Mouse (Mus musculus): ENCODE measurements around the gene Itgb1.

Gene Itgb1

DNA sequence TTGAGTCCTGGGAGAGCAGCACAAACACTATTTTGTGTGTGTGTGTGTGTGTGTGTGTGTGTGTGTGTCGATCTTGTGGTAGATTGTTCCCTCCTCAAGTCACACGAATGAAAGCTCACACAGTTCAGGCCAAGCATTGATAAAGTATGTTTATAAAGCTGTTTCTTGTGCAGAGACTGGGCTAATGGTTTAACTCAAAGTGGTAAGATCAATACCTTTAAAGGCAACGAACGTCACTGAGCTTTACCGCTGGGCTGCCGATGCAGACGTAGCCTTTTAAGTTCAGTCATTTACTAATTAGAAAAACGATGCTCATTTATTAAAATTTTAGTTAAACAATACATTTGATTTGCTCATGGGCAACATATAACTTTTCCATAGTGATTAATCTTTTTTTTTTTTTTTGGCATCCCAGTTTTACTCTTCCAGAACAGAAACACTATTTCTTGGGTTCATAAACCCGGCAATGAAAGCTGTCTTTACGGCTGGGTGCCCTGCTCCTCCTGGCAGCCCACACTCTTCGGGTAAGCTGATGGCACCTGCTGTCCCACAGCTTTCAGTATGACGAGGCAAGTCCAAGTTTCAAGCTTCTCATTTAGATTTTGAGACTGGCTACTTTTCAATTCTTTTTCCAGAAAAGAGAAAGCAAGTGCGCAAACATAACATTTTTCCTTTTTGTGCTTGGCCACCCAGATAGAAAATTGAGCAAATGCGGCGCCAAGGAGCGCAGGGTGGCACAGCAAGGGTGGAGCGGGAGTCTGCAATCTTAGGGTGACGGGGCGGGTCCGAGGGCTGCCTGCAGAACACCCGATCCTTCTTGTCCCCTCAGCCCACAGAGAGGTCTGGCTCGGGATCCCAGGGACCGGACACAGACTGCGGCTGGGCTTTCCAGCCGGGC is 596 bp upstream of the Itgb1 start:
- DNase-seq: peak; percentile 33

DNA sequence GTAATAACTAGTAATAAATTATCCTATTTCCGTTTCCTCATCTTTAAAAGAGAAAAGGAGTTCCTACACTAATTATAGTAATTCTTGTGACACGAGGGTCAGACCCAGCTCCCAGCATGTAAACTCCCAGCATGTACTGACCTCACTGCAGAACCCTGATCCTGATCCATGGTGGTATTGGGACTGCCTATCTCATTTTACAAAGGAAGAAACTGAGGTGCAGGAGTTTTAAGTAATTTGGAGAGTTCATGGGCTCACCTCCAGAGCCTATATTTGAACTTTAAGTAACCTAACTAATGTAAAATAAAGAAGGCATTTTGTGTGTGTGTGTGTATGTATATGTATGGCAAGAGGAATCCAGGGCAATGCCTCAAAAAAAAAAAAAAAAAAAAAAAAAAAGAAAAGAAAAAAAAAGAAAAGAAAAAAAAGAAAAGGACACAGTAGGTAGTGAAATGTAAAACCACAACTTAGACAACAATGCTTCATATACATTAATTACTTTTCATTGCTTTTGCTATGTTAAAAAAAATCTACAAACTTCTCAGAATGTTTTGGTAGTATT is 1.1 kb downstream of the Itgb1 start:
- no peak for DNase-seq

DNA sequence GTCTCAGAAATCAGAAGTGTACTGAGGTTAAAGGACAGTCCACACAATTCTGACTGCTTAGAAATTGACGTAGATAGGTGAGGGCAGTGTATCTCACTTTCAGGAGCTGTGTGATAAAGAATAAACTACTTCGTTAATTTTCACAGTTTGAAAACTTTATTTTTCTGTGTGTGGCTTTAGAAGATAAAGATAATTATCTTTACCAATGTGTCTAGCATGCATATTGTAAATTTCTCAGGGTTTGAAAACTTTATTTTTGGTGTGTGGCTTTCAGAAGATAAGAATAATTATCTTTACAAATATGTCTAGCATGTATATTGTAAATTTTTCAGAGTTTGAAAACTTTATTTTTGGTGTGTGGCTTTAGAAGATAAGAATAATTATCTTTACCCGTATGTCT is 3.2 kb downstream of the Itgb1 start:
- DNase-seq: no peak

- DNase-seq: no peak
Measured at GRCm38 (mm10) chr8:128690056-128690455, 4.6 kb downstream of the Itgb1 start.

DNA sequence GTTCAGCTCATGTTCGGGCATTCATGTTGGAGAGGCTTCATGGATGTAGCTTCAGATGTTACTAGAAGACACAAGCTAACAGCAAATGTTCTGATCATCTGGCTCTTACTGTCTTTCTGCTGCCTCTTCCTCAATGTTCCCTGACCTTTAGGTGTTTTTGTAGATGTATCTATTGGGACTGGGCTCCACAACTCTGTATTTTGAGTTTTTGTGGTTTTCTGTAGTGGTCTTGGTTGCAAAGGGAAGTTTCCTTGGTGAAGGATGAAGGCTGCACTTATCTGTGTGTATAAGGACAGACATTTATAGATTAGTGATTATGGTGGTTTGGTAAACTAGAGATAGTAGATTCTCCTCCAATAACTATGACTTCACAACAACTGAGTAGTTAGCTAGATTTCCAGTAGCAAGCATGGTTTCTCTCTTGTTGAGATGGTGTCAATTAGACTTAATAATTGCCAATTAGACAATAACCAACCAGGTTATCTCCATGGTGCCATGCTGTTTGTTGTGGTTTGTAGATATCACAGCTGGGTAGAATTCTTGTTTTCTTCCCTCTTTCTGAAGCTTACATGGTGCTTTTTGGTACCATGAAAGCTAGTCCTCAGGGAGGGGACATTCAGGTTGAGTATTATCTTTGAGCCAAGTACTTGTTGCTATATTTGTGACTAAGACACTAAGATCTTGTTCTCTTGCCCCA is 11.4 kb downstream of the Itgb1 start:
- no peak for DNase-seq

- DNase-seq: no peak
Measured at GRCm38 (mm10) chr8:128697945-128698344, 12.5 kb downstream of the Itgb1 start.

DNA sequence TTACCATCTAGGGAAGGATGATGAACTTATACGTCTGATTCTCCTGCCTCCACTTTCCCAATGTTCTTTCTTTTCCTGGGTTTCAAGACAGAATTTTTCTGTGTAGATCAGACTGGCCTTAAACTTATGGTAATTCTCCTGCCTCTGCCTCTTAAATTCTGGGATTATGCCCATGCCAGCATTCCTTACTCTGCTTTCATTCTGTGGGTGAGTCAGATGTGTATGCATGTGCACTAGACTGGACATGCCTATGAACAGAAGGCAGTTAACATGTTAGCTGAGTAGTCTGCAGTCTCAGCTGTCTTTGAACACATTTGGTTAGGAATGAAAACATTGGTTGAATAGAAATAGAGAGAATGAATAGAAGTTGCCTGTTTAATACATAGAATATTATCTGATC is 18.9 kb downstream of the Itgb1 start:
- no peak for DNase-seq

DNA sequence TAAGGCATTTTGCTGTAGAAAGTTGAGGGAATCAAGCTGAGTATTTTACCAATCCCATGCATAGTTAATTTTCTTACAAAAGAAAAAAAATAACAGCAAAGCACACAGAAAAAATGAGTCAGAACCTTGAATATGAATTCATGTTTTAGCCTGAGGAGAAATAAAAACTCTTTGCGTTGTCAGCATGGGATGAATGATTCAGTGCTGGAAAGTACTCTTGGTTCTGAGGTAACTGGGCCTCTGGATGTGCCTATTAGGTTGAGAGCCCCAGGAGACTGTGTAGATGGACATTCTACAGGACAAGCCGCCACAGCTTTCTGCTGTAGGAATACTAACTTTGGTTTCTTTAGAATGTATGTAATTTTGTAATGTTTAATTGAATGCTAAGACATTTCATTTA is 19.4 kb downstream of the Itgb1 start:
- DNase-seq: no peak

- DNase-seq: peak; percentile 74
Measured at GRCm38 (mm10) chr8:128709261-128709660, 23.8 kb downstream of the Itgb1 start.

GRCm38 (mm10) chr8:128716184-128716583 is 30.7 kb downstream of the Itgb1 start:
- DNase-seq: no peak

GRCm38 (mm10) chr8:128724819-128725218 is 39.4 kb downstream of the Itgb1 start:
- peak; percentile 53 for DNase-seq

- no peak for DNase-seq
Measured at GRCm38 (mm10) chr8:128727213-128727612, 41.8 kb downstream of the Itgb1 start.

GRCm38 (mm10) chr8:128732254-128732653 is 46.8 kb downstream of the Itgb1 start:
- peak; percentile 7 for DNase-seq

- no peak for DNase-seq
Measured at GRCm38 (mm10) chr8:128734118-128734517, 48.7 kb downstream of the Itgb1 start.

- no peak for DNase-seq
Measured at GRCm38 (mm10) chr8:128735692-128736091, 50.2 kb downstream of the Itgb1 start.

Data from retina, postnatal 1 day (tissue).